8 mouse cellular contexts compared by ENCODE assay signal in the genomic region with DNA sequence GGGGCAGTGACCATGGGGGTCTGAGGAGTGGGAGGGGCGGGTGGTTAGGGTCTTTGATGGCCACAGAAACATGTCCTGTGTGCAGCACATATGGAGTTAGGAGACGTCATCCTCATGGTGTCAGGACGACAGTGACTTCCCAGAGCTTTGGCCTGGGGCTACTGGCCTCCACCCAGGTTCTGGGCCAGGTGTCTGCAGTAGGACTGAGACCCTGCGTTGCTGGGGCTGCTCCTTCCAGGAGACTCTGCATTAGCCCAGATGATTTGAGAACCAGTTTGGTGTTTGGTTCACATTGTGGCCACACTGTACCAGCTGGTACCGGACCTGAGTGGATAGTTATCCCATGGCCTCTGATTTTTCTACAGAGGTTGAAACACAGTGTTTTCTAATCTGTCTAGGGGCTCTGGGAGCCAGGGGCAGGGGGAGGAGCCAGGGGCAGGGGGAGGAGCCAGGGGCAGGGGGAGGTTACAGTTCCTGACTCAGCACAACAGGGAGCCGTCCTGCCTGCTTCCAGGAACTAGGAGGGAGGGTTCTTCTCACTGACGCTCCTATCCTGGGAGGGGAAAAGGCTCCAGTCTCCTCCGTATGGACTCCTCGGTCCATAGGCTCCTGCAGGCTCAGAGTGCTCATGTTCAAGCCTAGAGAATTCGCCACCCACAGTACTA. TPM values are rescaled to one million over a fixed set of nuclear protein-coding genes. Genes with fewer than 3 reads are reported as not detected.
DNase-seq lines count a peak whose midpoint lies in the region; ATAC-seq lines count a peak whose summit lies in the region.

No protein-coding gene starts in this region.

- H3K4me1 ChIP-seq in lung, embryonic 16.5 days (replicated peaks; ENCODE audit: control insufficient read depth, insufficient read depth, low read length): peaks cover 12% of the 10 kb centered on the region
- peaks cover 31% of the 10 kb centered on the region for H3K4me1 ChIP-seq in kidney, embryonic 14.5 days (ENCODE audit: control insufficient read depth, insufficient read depth, low read length)

- no peaks in the 10 kb centered on the region for H3K9me3 ChIP-seq in lung, embryonic 16.5 days (ENCODE audit: control insufficient read depth, low read length)
- no peaks in the 10 kb centered on the region for H3K9me3 ChIP-seq in kidney, embryonic 14.5 days (ENCODE audit: control insufficient read depth, low read length)

- no peak overlapping the region for H3K4me2 ChIP-seq in lung, embryonic 16.5 days (ENCODE audit: low read depth, low read length)
- no peak overlapping the region for H3K4me2 ChIP-seq in kidney, embryonic 14.5 days (replicated peaks; ENCODE audit: low read depth, low read length)

- H3K4me3 ChIP-seq in lung, embryonic 16.5 days (ENCODE audit: low read length): no peak overlapping the region
- H3K4me3 ChIP-seq in kidney, embryonic 14.5 days (ENCODE audit: low read length): no peak overlapping the region

- no peak overlapping the region; the same call in 1 of the 2 replicates for H3K9ac ChIP-seq in lung, embryonic 16.5 days (ENCODE audit: low read length)
- no peak overlapping the region for H3K9ac ChIP-seq in kidney, embryonic 14.5 days (ENCODE audit: low read depth, low read length)

- H3K27ac ChIP-seq in lung, embryonic 16.5 days (ENCODE audit: low read length): 0 out of 2 replicates have a peak overlapping the region, but pooled peaks have one; percentile 12
- peak overlapping the region; percentile 20 for H3K27ac ChIP-seq in kidney, embryonic 14.5 days (ENCODE audit: low read depth, low read length)

- H3K27me3 ChIP-seq in lung, embryonic 16.5 days (ENCODE audit: control insufficient read depth, insufficient read depth, low read depth, low read length): no peaks in the 10 kb centered on the region
- no peaks in the 10 kb centered on the region for H3K27me3 ChIP-seq in kidney, embryonic 14.5 days (ENCODE audit: control insufficient read depth, insufficient read depth, low read length)

- WGBS in lung, embryonic 16.5 days: 37% methylated on average over 10 of the region's 10 CpGs
- 31% methylated on average over 10 of the region's 10 CpGs for WGBS in kidney, embryonic 14.5 days

- ATAC-seq in lung, embryonic 16.5 days (ENCODE audit: low read depth): peak; percentile 83
- peak; percentile 68 for ATAC-seq in kidney, embryonic 14.5 days (ENCODE audit: low FRiP score, low TSS enrichment)

- peaks cover 2% of the 10 kb centered on the region; the same call in 1 of the 2 replicates for H3K36me3 ChIP-seq in lung, embryonic 16.5 days (ENCODE audit: control insufficient read depth, insufficient read depth, low read length)
- H3K36me3 ChIP-seq in kidney, embryonic 14.5 days (ENCODE audit: control insufficient read depth, insufficient read depth, low read length): no peaks in the 10 kb centered on the region; the same call in 1 of the 2 replicates

- DNase-seq in lung, postnatal 25 days (ENCODE audit: low spot score): no peak
- peak; percentile 69 for DNase-seq in embryo, embryonic 9.5 days (ENCODE audit: extremely low spot score)
- peak; percentile 55 for DNase-seq in retina, embryonic 14.5 days (ENCODE audit: low spot score)
- DNase-seq in gastrocnemius, adult 8-10 months (ENCODE audit: low spot score in 2 of 2): no peak
- no peak for DNase-seq in left cerebral cortex, adult 8-10 months (ENCODE audit: low spot score in 2 of 2)
- DNase-seq in left cerebral cortex, postnatal 36 days (ENCODE audit: low spot score in 2 of 2): no peak

- intact Hi-C loops in left cerebral cortex, postnatal 36 days (cut with DNase I): no loop called here

RNA-seq across cellular contexts. Expression of a gene that starts 10.4 kb away (rescaled TPM):
- 8.3 and 8.5 TPM in 2 replicates for polyA plus RNA-seq in lung, embryonic 16.5 days (2015; fragmentation: Nextera tagmentation; extraction: Ambion mirVana)
- polyA plus RNA-seq in kidney, embryonic 14.5 days (2014; fragmentation: Nextera tagmentation; extraction: Ambion mirVana): 7.5 and 9.1 TPM in 2 replicates
- total RNA-seq in gastrocnemius, adult 8-10 months (2022): 1 to 10 TPM; 2.4 to 2.7 (median 2.5) TPM
- 10 to 100 TPM; 27.5 to 40.2 (median 31.6) TPM for total RNA-seq in left cerebral cortex, adult 8-10 months (2022)
- total RNA-seq in left cerebral cortex, postnatal 36 days (2021): 10 to 100 TPM; 28.0 to 31.2 TPM

RNA-seq across cellular contexts. Expression of a gene that starts 27.8 kb away (rescaled TPM):
- not detected in 2 replicates for polyA plus RNA-seq in lung, embryonic 16.5 days (2015; fragmentation: Nextera tagmentation; extraction: Ambion mirVana)
- not detected in 2 replicates for polyA plus RNA-seq in kidney, embryonic 14.5 days (2014; fragmentation: Nextera tagmentation; extraction: Ambion mirVana)
- total RNA-seq in gastrocnemius, adult 8-10 months (2022): not detected
- under 1 TPM; 0.21 to 0.44 (median 0.30) TPM for total RNA-seq in left cerebral cortex, adult 8-10 months (2022)
- under 1 TPM in 1 of 2 experiments, not detected in 1; 0.35 TPM for total RNA-seq in left cerebral cortex, postnatal 36 days (2021)

RNA-seq across cellular contexts. Expression of a gene that starts 33.4 kb away (rescaled TPM):
- 21.7 and 24.0 TPM in 2 replicates for polyA plus RNA-seq in lung, embryonic 16.5 days (2015; fragmentation: Nextera tagmentation; extraction: Ambion mirVana)
- polyA plus RNA-seq in kidney, embryonic 14.5 days (2014; fragmentation: Nextera tagmentation; extraction: Ambion mirVana): 14.7 and 28.1 TPM in 2 replicates
- total RNA-seq in gastrocnemius, adult 8-10 months (2022): 10 to 100 TPM; 19.3 to 27.2 (median 21.6) TPM
- total RNA-seq in left cerebral cortex, adult 8-10 months (2022): 10 to 100 TPM; 44.7 to 51.1 (median 47.3) TPM
- 10 to 100 TPM; 45.9 to 47.8 TPM for total RNA-seq in left cerebral cortex, postnatal 36 days (2021)

RNA-seq across cellular contexts. Expression of a gene that starts 55.1 kb away (rescaled TPM):
- polyA plus RNA-seq in lung, embryonic 16.5 days (2015; fragmentation: Nextera tagmentation; extraction: Ambion mirVana): 2.5 and 2.7 TPM in 2 replicates
- 1.1 TPM in 2 replicates for polyA plus RNA-seq in kidney, embryonic 14.5 days (2014; fragmentation: Nextera tagmentation; extraction: Ambion mirVana)
- not detected for total RNA-seq in gastrocnemius, adult 8-10 months (2022)
- 10 to 100 TPM; 15.5 to 24.1 (median 19.5) TPM for total RNA-seq in left cerebral cortex, adult 8-10 months (2022)
- 10 to 100 TPM; 10.2 to 17.0 TPM for total RNA-seq in left cerebral cortex, postnatal 36 days (2021)

Comparison
In these comparisons a context has a peak if more than half of its experiments do, and no peak if none do; other contexts are left out.
1. DNase-seq: peak in embryo, embryonic 9.5 days (single experiment) and retina, embryonic 14.5 days (single experiment); none in lung, postnatal 25 days (single experiment), gastrocnemius, adult 8-10 months (0 of 2), left cerebral cortex, adult 8-10 months (0 of 2) and left cerebral cortex, postnatal 36 days (0 of 2).
2. RNA of a gene that starts 10.4 kb away (total RNA-seq): 27.5 to 40.2 TPM in left cerebral cortex, adult 8-10 months and 28.0 to 31.2 TPM in left cerebral cortex, postnatal 36 days; 2.4 to 2.7 TPM in gastrocnemius, adult 8-10 months; every median in the first group is over 4 times any median in the second.